Mouse (Mus musculus) kidney, adult 10 weeks (tissue): ENCODE data around the gene Hsf2bp. TPM values are rescaled to one million over a fixed set of nuclear protein-coding genes. Genes with fewer than 3 reads are reported as not detected.

ENCODE experiments used
- polyA plus RNA-seq: library from polyadenylated mRNA; stranded (reverse); fragments of 350-450 nt; fragmentation: Illumina TruSeq; extraction: RNeasy Lipid Tissue Mini Kit (QIAGEN cat#74804); gene quantifications from one replicate; pipeline ENCODE4 v1.2.3, GENCODE M21; 2014; ENCODE audit warnings: low read depth, low replicate concordance

Gene Hsf2bp
- 3.7 TPM for polyA plus RNA-seq

DNA sequence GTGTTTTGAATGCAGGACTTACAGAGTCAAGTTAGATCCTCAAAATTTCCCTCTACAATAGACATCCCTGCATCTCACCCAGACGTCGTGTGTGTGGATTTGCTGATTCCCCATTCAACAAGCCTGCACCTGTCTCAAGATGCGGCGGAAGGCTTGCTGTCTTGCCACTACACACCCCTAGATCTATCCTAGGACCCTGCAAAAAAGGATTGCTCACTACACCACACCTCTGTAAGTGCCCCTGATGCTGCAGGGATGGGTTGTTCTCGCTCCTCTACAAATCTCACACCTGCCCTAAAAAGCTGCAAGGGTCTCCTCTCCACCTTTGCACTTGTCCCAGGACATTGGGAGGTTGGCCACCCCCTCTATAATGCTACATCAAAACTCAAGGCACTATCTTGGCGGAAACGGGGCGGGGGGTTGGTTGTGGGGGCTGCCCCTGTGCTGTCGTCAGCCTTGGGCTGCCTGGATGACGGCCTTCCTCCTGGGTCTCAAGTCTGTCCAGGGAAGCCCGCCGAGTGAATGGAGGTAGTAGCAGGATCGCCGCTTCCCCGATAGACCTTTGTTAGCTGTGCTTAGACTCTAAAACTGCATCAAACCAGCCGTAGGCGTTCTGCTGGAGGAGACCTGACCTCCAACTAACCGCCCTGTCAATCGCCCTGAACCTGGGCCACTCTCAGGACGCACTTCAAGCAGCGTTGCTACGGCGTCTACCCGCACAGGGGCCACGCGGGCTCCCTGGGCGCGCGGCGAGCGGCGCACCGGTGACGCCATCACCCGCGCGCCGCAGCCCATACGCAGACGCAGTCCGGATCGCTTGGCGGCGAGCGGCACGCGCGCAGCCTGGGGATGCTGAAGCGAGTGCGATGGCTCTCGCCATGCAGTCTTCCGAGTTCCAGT, at the start of gene Hsf2bp, which contains the start of gene Rrp1b:
TSS of gene Hsf2bp (minus strand) at position 741 of the 900 bp plus-strand sequence.
TSS of gene Rrp1b (plus strand) at position 492 of the 900 bp plus-strand sequence.

Other genes starting within 250 kb of the Hsf2bp start
- 8.1 TPM for gene Sik1, start 180.5 kb downstream of the Hsf2bp start, polyA plus RNA-seq
- 1.4 TPM for gene Rrp1b, start 249 bp downstream of the Hsf2bp start, polyA plus RNA-seq
- 0.65 TPM for gene Notch3, start 130.5 kb upstream of the Hsf2bp start, polyA plus RNA-seq
- 0.49 TPM for gene Ephx3, start 153.2 kb upstream of the Hsf2bp start, polyA plus RNA-seq
- gene Brd4, start 248.4 kb upstream of the Hsf2bp start, polyA plus RNA-seq = 16.8 TPM